Mouse (Mus musculus) megakaryocyte, embryonic 14.5 days (primary cell): Measurements from ENCODE around the gene Tmem52b. TPM values are rescaled to one million over a fixed set of nuclear protein-coding genes. Genes with fewer than 3 reads are reported as not detected.
A peak's percentile ranks its signal among the peaks of the same experiment; 100 is the strongest.

Source experiments
- H3K27me3 ChIP-seq: replicated peaks from 2 replicates; pipeline ENCODE3; 2012; ENCODE audit warnings: inconsistent platforms
- H3K36me3 ChIP-seq: replicated peaks from 2 replicates; pipeline ENCODE3; 2012; ENCODE audit warnings: low read length, inconsistent platforms, mixed read lengths
- H3K4me1 ChIP-seq: 2 replicates; pipeline ENCODE4 v1.6.1; 2012; ENCODE audit warnings: inconsistent platforms
- H3K4me3 ChIP-seq: replicated peaks from 2 replicates; pipeline ENCODE3; 2012; ENCODE audit warnings: moderate library complexity, mild to moderate bottlenecking, inconsistent platforms
- H3K9me3 ChIP-seq: 2 replicates; pipeline ENCODE4 v1.6.1; 2012; ENCODE audit warnings: inconsistent platforms
- FLI1 ChIP-seq: IDR thresholded peaks from 2 replicates; pipeline ENCODE4 v1.6.1; 2012; ENCODE audit warnings: low read length, inconsistent platforms, mixed read lengths
- GATA1 ChIP-seq: IDR thresholded peaks from 3 replicates; pipeline ENCODE4 v1.6.1; 2012; ENCODE audit warnings: mixed read lengths, low read length, inconsistent platforms, borderline replicate concordance
- polyA plus RNA-seq: library from polyadenylated mRNA; stranded (reverse); fragments of >175 nt; gene quantifications from 2 replicates; pipeline ENCODE4 v1.2.3, GENCODE M21; 2012; ENCODE audit warnings: low replicate concordance; ENCODE audit not compliant: insufficient read depth

Gene Tmem52b
- polyA plus RNA-seq, 1 experiment: not detected

DNA sequence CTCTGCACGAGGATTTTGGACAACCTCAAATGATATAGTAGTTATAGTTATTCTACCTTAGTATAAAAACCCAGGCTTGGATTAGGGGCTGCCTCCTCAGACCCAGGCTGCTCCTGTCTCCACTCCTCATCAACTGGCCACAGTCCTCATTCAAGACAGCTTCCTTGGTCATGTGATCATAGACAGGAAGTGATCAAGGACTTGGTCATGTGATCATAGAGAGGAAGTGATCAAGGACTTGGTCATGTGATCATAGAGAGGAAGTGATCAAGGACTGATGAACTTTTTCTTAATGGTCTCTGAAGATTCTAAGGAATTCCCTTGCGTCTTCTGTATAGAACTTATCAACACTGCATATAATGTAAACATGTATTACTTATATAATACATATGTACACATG, 34.9 kb downstream of the Tmem52b start:
- no peaks in the 10 kb centered on the region for H3K9me3 ChIP-seq
- peaks cover 30% of the 10 kb centered on the region for H3K4me1 ChIP-seq
- H3K36me3 ChIP-seq: peaks cover 42% of the 10 kb centered on the region
- TF ChIP-seq FLI1 (no peak), GATA1 (no peak)
- peaks cover 2% of the 10 kb centered on the region for H3K27me3 ChIP-seq
- no peak overlapping the region for H3K4me3 ChIP-seq

DNA sequence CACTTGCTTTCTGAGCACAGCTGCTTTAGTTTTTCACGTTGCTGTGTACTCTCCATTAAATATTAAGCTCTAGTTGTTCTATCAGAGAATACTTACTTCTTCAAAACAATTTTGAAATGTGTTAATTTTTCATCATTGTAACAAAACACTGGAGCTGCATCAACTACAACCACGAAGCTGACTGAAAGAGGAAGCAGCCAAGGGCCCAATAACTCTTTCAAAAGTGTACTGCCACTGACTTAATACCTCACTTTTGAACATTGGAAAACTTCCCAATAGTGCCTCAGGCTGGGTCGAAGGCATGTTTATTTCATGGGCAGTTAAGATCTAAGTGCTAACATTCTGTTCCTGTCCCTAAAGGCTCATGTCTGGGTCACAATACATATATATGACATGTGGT, 35.7 kb downstream of the Tmem52b start:
- Histone ChIP-seq H3K9me3 (no peaks in the 10 kb centered on the region), H3K27me3 (peaks cover 2% of the 10 kb centered on the region), H3K36me3 (peaks cover 35% of the 10 kb centered on the region), H3K4me3 (no peak overlapping the region), H3K4me1 (peaks cover 26% of the 10 kb centered on the region)
- TF ChIP-seq GATA1 (no peak), FLI1 (no peak)

DNA sequence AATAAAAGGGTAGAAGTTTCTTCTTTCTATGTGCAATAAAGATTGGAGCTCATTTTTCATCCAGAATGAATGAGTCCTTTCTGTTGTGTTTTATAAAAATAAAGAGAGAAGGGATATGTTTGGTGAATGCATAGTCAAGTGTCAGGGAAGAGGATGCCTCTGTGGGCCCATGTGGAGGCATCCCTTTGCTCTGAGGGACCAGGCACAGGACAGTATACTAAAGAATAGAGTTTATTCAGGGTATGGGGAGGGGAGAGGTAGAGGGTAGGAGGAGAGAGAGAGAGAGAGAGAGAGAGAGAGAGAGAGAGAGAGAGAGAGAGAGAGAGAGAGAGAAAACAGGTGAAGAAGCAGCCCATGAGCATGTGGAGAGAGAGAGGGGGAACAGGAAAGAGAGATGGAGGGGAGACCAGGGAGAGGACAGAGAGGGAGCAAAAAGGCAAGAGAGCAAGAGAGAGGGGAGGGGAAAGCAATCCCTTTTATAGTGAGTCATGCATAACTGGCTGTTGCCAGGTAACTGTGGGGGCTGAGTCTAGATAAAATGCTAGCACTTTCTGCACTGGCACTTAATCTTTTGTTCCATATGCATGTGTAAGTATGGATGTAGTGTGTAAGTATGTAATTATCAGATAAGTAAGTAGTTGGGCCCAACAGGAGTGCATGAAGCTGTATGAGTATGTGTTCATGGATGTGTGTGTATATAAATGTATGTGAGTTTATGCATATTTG, 45.1 kb downstream of the Tmem52b start:
- no peak for TF ChIP-seq FLI1
- no peak for TF ChIP-seq GATA1
- H3K4me3 ChIP-seq: no peak overlapping the region
- H3K9me3 ChIP-seq: no peaks in the 10 kb centered on the region
- peaks cover 24% of the 10 kb centered on the region for H3K4me1 ChIP-seq
- H3K36me3 ChIP-seq: no peaks in the 10 kb centered on the region
- H3K27me3 ChIP-seq: peaks cover 4% of the 10 kb centered on the region

DNA sequence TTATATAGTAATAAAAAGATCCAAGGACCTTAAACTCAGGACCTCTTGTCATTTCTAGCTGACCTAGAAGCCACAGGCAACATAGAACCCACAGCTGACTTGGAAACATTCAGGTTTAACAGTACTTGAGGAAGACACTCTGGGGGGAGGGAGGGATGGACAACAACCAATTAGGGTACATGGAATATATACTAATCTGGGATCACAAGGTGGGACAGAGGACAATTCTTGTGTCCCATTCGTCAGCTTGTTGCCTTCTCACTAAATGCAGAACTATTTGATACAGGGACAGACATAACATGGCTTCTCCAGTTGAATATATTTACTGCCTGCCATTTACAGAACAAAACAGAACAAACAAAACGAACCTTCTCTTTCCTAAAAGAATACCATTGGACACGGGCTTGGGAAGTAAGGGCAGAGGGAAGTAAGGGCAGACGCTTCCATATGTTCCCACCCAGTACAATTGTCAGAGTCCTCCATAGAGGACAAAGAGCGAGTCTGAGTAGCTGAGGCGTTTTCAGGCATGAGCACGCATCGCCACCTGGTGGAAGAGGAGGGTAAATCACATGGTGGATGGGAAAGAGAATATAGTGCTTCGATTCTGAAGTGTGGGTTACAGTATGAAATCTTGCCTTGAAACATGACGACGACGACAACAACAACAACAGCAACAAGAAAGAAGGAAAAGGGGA, 46.7 kb downstream of the Tmem52b start:
- TF ChIP-seq GATA1: no peak
- no peak for TF ChIP-seq FLI1
- H3K9me3 ChIP-seq: no peaks in the 10 kb centered on the region
- peak overlapping the region; percentile 83 for H3K4me3 ChIP-seq
- H3K36me3 ChIP-seq: no peaks in the 10 kb centered on the region
- peaks cover 4% of the 10 kb centered on the region for H3K27me3 ChIP-seq
- peaks cover 24% of the 10 kb centered on the region for H3K4me1 ChIP-seq

DNA sequence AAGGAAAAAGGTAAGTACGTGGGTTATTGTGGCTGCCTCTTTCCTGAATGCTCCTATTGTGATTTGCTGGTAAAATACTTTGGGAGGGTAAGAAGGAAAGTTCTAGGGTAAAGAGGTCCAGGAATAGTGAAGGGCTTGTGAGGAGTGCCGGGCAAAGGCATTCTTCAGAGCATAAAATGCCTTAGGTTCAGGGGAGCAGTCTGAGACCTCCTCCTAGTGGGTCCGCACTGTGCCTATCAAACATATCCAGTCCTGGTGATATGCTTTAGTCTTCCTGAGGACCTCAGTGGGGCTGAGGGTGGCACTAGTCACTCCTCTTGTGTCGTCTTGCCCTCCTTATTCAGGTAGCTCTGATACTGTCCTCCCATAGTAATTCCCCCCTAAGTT, 47.3 kb downstream of the Tmem52b start:
- H3K36me3 ChIP-seq: no peaks in the 10 kb centered on the region
- peaks cover 24% of the 10 kb centered on the region for H3K4me1 ChIP-seq
- peaks cover 4% of the 10 kb centered on the region for H3K27me3 ChIP-seq
- H3K4me3 ChIP-seq: peak overlapping the region; percentile 83
- no peak for TF ChIP-seq FLI1
- no peak for TF ChIP-seq GATA1
- no peaks in the 10 kb centered on the region for H3K9me3 ChIP-seq

DNA sequence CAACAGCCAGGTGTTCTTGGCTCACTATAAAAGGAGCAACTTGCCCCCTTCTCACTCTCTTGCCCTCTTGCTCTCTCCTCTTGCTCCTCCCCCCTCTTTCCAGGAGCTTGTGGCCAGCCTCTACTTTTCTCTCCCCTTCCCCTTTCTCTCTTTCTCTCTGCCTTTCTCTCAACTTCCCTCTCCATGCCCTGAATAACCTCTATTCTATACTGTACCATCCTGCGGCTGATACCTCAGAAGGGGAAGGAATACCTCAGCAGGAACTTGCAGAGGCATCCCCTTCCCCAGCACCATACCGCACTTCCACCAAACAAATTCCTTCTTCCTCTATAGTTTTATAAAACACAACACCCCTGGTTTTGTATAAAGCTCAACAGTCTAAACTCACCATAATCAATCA, 52.9 kb downstream of the Tmem52b start:
- TF ChIP-seq GATA1 (no peak), FLI1 (no peak)
- Histone ChIP-seq H3K4me1 (no peaks in the 10 kb centered on the region; the same call in 1 of the 2 replicates), H3K4me3 (no peak overlapping the region), H3K27me3 (peaks cover 4% of the 10 kb centered on the region), H3K36me3 (no peaks in the 10 kb centered on the region), H3K9me3 (no peaks in the 10 kb centered on the region)

Other genes starting within 250 kb of the Tmem52b start
- gene Cd69, start 237.1 kb upstream of the Tmem52b start, polyA plus RNA-seq: 1.3 TPM in 1 of 2 replicates, not detected in the other
- not detected in 2 replicates for gene 4922502D21Rik, start 180.8 kb upstream of the Tmem52b start, polyA plus RNA-seq
- 0.67 TPM in 1 of 2 replicates, not detected in the other for gene Clec12a, start 169.9 kb upstream of the Tmem52b start, polyA plus RNA-seq
- gene Clec12b, start 126.7 kb upstream of the Tmem52b start, polyA plus RNA-seq: not detected in 2 replicates
- gene Clec1b, start 115.3 kb upstream of the Tmem52b start, polyA plus RNA-seq: 10.7 and 19.5 TPM in 2 replicates
- not detected in 2 replicates for gene Clec9a, start 103.7 kb upstream of the Tmem52b start, polyA plus RNA-seq
- gene Clec1a, start 60.6 kb upstream of the Tmem52b start, polyA plus RNA-seq: not detected in 2 replicates
- 0.21 TPM in 1 of 2 replicates, not detected in the other for gene Olr1, start 5.4 kb upstream of the Tmem52b start, polyA plus RNA-seq
- gene Gabarapl1, start 20.6 kb downstream of the Tmem52b start, polyA plus RNA-seq: 25.5 and 160 TPM in 2 replicates
- gene Klre1, start 65.3 kb downstream of the Tmem52b start, polyA plus RNA-seq: 0.69 TPM in 1 of 2 replicates, not detected in the other
- gene Klrd1, start 79.2 kb downstream of the Tmem52b start, polyA plus RNA-seq: not detected in 2 replicates
- not detected in 2 replicates for gene Klrk1, start 111.3 kb downstream of the Tmem52b start, polyA plus RNA-seq
- gene Klrc3, start 130.8 kb downstream of the Tmem52b start, polyA plus RNA-seq: not detected in 2 replicates
- gene Klrc2, start 148.1 kb downstream of the Tmem52b start, polyA plus RNA-seq: not detected in 2 replicates
- not detected in 2 replicates for gene Klrc1, start 166.4 kb downstream of the Tmem52b start, polyA plus RNA-seq
- not detected in 2 replicates for gene Klri1, start 204.6 kb downstream of the Tmem52b start, polyA plus RNA-seq
- not detected in 2 replicates for gene Klri2, start 227.9 kb downstream of the Tmem52b start, polyA plus RNA-seq